Mouse (Mus musculus): Measurements from ENCODE around the gene Cartpt. TPM values are rescaled to one million over a fixed set of nuclear protein-coding genes. Genes with fewer than 3 reads are reported as not detected.

The Cartpt gene
- not detected in 2 replicates for polyA plus RNA-seq (2014; fragmentation: Nextera tagmentation; extraction: Ambion mirVana)

GRCm38 (mm10) chr13:99900965-99901364 is at the start of gene Cartpt:
Gene Cartpt, minus strand, starts transcription at chr13:99901091.
- H3K4me3 ChIP-seq (ENCODE audit: low read depth, low read length): no peak within 1 kb of the TSS
- H3K9me3 ChIP-seq (ENCODE audit: control insufficient read depth, low read length): no peaks in the 10 kb centered on the region
- peaks cover 5% of the 10 kb centered on the region; the same call in 1 of the 2 replicates for H3K4me1 ChIP-seq (ENCODE audit: control insufficient read depth, insufficient read depth, low read length)
- H3K36me3 ChIP-seq (ENCODE audit: control insufficient read depth, insufficient read depth, low read length): no peaks in the 10 kb centered on the region
- ATAC-seq (ENCODE audit: insufficient number of reproducible peaks, low FRiP score, low TSS enrichment, low read depth): no peak
- H3K27me3 ChIP-seq (ENCODE audit: control insufficient read depth, insufficient read depth, low read length): peaks cover 24% of the 10 kb centered on the region
- H3K4me2 ChIP-seq (ENCODE audit: low read depth, severe bottlenecking): 0 out of 2 replicates have a peak within 1 kb of the TSS, but pooled peaks have one; percentile 10
- H3K9ac ChIP-seq (ENCODE audit: low read length): no peak within 1 kb of the TSS
- 46% methylated on average over 9 of the region's 9 CpGs for WGBS
- DNase-seq (ENCODE audit: low spot score): no peak
- H3K27ac ChIP-seq (replicated peaks; ENCODE audit: low read depth, low read length): no peak within 1 kb of the TSS

GRCm38 (mm10) chr13:99947417-99947816 is 46.5 kb upstream of the Cartpt start:
- Histone ChIP-seq H3K9ac (ENCODE audit: low read length) (no peak overlapping the region), H3K4me2 (ENCODE audit: low read depth, severe bottlenecking) (no peak overlapping the region), H3K27ac (replicated peaks; ENCODE audit: low read depth, low read length) (no peak overlapping the region), H3K27me3 (ENCODE audit: control insufficient read depth, insufficient read depth, low read length) (no peaks in the 10 kb centered on the region), H3K9me3 (ENCODE audit: control insufficient read depth, low read length) (no peaks in the 10 kb centered on the region), H3K4me1 (ENCODE audit: control insufficient read depth, insufficient read depth, low read length) (no peaks in the 10 kb centered on the region), H3K4me3 (ENCODE audit: low read depth, low read length) (no peak overlapping the region), H3K36me3 (ENCODE audit: control insufficient read depth, insufficient read depth, low read length) (no peaks in the 10 kb centered on the region; the same call in 1 of the 2 replicates)
- ATAC-seq (ENCODE audit: insufficient number of reproducible peaks, low FRiP score, low TSS enrichment, low read depth) (no peak), DNase-seq (ENCODE audit: low spot score) (no peak)
- 88% methylated on average over 4 of the region's 4 CpGs for WGBS

GRCm38 (mm10) chr13:99943525-99943924 is 42.6 kb upstream of the Cartpt start:
- Histone ChIP-seq H3K27ac (replicated peaks; ENCODE audit: low read depth, low read length) (no peak overlapping the region), H3K9ac (ENCODE audit: low read length) (no peak overlapping the region), H3K9me3 (ENCODE audit: control insufficient read depth, low read length) (no peaks in the 10 kb centered on the region), H3K4me3 (ENCODE audit: low read depth, low read length) (no peak overlapping the region), H3K4me2 (ENCODE audit: low read depth, severe bottlenecking) (no peak overlapping the region), H3K4me1 (ENCODE audit: control insufficient read depth, insufficient read depth, low read length) (0 out of 2 replicates have a peak, but pooled peaks cover 2% of the 10 kb centered on the region), H3K27me3 (ENCODE audit: control insufficient read depth, insufficient read depth, low read length) (no peaks in the 10 kb centered on the region), H3K36me3 (ENCODE audit: control insufficient read depth, insufficient read depth, low read length) (no peaks in the 10 kb centered on the region)
- no peak for DNase-seq (ENCODE audit: low spot score)
- no peak for ATAC-seq (ENCODE audit: insufficient number of reproducible peaks, low FRiP score, low TSS enrichment, low read depth)
- 93% methylated on average over 2 of the region's 2 CpGs for WGBS

DNA sequence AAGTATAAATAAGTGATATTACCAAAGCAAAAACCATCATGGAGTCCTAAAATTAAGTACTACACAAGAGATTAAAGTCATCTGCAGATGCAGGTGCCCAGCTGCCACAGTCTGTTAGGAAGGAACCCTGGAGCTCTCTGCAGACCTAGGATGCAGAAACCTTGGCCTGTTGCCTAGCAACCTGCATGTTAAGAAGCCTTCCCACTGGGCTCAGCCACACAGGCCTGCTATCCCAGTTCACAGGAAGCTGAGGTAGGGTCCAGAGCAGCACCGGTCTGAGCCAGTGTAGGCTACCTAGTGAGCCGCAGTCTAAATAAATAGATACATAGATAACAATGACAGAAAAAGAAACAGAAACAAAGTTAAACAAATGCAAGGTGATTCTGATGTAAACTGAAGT is 39.7 kb upstream of the Cartpt start:
- Histone ChIP-seq H3K4me3 (ENCODE audit: low read depth, low read length) (no peak overlapping the region), H3K36me3 (ENCODE audit: control insufficient read depth, insufficient read depth, low read length) (no peaks in the 10 kb centered on the region), H3K27ac (replicated peaks; ENCODE audit: low read depth, low read length) (no peak overlapping the region), H3K9me3 (ENCODE audit: control insufficient read depth, low read length) (no peaks in the 10 kb centered on the region), H3K4me2 (ENCODE audit: low read depth, severe bottlenecking) (no peak overlapping the region), H3K27me3 (ENCODE audit: control insufficient read depth, insufficient read depth, low read length) (no peaks in the 10 kb centered on the region), H3K4me1 (ENCODE audit: control insufficient read depth, insufficient read depth, low read length) (0 out of 2 replicates have a peak, but pooled peaks cover 2% of the 10 kb centered on the region), H3K9ac (ENCODE audit: low read length) (no peak overlapping the region)
- WGBS: 26% methylated on average over 2 of the region's 2 CpGs
- ATAC-seq (ENCODE audit: insufficient number of reproducible peaks, low FRiP score, low TSS enrichment, low read depth) (peak; percentile 84), DNase-seq (ENCODE audit: low spot score) (peak; percentile 63)

DNA sequence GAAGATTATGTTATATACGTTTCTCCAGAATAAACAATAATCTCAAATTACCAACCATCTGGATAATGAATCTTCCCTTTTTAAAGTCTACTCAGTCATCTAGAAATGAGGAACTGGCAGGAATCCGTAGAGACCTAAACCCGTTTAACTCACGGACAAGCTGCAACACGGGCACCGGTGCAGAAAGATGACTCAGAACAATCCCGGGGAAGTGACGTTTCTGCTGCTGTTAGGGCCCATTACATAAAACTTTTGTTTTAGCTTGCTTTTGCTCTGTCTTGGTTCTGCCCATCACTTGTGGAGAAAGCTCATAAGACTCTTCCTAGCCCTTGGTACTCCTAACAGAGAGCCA is 38.4 kb upstream of the Cartpt start:
- Histone ChIP-seq H3K36me3 (ENCODE audit: control insufficient read depth, insufficient read depth, low read length) (no peaks in the 10 kb centered on the region), H3K4me3 (ENCODE audit: low read depth, low read length) (no peak overlapping the region), H3K4me1 (ENCODE audit: control insufficient read depth, insufficient read depth, low read length) (0 out of 2 replicates have a peak, but pooled peaks cover 2% of the 10 kb centered on the region), H3K4me2 (ENCODE audit: low read depth, severe bottlenecking) (no peak overlapping the region), H3K27me3 (ENCODE audit: control insufficient read depth, insufficient read depth, low read length) (no peaks in the 10 kb centered on the region), H3K27ac (replicated peaks; ENCODE audit: low read depth, low read length) (no peak overlapping the region), H3K9ac (ENCODE audit: low read length) (no peak overlapping the region), H3K9me3 (ENCODE audit: control insufficient read depth, low read length) (no peaks in the 10 kb centered on the region)
- 89% methylated on average over 8 of the region's 8 CpGs for WGBS
- ATAC-seq (ENCODE audit: insufficient number of reproducible peaks, low FRiP score, low TSS enrichment, low read depth) (no peak), DNase-seq (ENCODE audit: low spot score) (no peak)

DNA sequence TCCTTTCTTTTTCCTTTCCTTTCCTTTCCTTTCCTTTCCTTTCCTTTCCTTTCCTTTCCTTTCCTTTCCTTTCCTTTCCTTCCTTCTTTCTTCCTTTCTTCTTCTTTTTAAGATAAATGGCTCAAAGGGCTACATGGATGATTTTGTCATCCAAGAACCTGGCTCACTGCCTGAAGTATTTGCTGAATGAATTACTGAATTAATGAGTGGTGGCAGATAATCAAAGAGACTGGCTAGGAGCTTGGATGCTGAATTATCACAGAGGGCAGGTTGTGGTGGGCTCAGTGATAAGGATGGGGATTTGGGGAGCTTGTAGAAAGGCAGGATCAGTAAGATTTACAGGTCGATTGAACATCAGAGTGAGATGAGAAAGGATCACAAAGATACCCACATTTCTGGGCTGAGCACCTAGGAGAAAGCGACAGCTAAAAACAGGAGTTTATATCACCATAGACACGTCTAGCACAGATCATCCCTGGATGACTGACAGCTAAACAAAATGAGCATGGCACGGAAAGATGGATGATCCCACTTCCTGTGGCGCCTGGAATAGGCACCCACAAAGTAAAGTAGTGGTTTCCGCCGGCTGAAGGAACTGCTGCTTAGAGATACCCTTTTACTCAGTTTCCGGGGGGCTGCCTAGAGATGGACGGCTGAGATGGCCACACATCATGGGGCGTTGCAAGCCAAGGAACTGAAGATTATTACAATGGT is 37.9 kb upstream of the Cartpt start:
- WGBS: 91% methylated on average over 10 of the region's 10 CpGs
- Histone ChIP-seq H3K4me2 (ENCODE audit: low read depth, severe bottlenecking) (no peak overlapping the region), H3K4me3 (ENCODE audit: low read depth, low read length) (no peak overlapping the region), H3K36me3 (ENCODE audit: control insufficient read depth, insufficient read depth, low read length) (no peaks in the 10 kb centered on the region), H3K4me1 (ENCODE audit: control insufficient read depth, insufficient read depth, low read length) (0 out of 2 replicates have a peak, but pooled peaks cover 2% of the 10 kb centered on the region), H3K9ac (ENCODE audit: low read length) (no peak overlapping the region), H3K27me3 (ENCODE audit: control insufficient read depth, insufficient read depth, low read length) (no peaks in the 10 kb centered on the region), H3K27ac (replicated peaks; ENCODE audit: low read depth, low read length) (no peak overlapping the region), H3K9me3 (ENCODE audit: control insufficient read depth, low read length) (no peaks in the 10 kb centered on the region)
- DNase-seq (ENCODE audit: low spot score) (no peak), ATAC-seq (ENCODE audit: insufficient number of reproducible peaks, low FRiP score, low TSS enrichment, low read depth) (no peak)

DNA sequence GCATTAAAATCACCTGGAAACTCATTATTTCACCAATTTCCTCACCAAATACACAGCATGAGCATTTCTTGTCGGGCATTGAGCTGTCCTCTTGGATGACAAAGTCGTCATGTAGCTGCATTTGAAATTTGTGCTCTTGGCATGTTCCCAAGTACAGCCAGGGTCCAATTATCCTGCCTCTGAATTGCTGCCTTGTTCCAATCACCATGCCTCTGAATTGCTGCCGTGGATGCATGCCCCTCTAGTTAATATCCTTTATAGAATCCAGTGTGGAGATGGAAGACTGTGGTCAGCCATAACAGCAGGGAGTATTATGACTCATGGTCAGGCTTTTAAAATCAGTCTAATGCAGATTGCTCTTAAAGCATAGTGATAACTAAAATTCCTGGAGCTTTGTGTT is 36.9 kb upstream of the Cartpt start:
- DNase-seq (ENCODE audit: low spot score) (no peak), ATAC-seq (ENCODE audit: insufficient number of reproducible peaks, low FRiP score, low TSS enrichment, low read depth) (no peak)
- Histone ChIP-seq H3K9me3 (ENCODE audit: control insufficient read depth, low read length) (no peaks in the 10 kb centered on the region), H3K4me3 (ENCODE audit: low read depth, low read length) (no peak overlapping the region), H3K36me3 (ENCODE audit: control insufficient read depth, insufficient read depth, low read length) (no peaks in the 10 kb centered on the region), H3K4me2 (ENCODE audit: low read depth, severe bottlenecking) (no peak overlapping the region), H3K4me1 (ENCODE audit: control insufficient read depth, insufficient read depth, low read length) (0 out of 2 replicates have a peak, but pooled peaks cover 2% of the 10 kb centered on the region), H3K27ac (replicated peaks; ENCODE audit: low read depth, low read length) (no peak overlapping the region), H3K27me3 (ENCODE audit: control insufficient read depth, insufficient read depth, low read length) (no peaks in the 10 kb centered on the region), H3K9ac (ENCODE audit: low read length) (no peak overlapping the region)
- WGBS: 59% methylated on average over 3 of the region's 3 CpGs

- Histone ChIP-seq H3K27me3 (ENCODE audit: control insufficient read depth, insufficient read depth, low read length) (no peaks in the 10 kb centered on the region), H3K4me3 (ENCODE audit: low read depth, low read length) (no peak overlapping the region), H3K9me3 (ENCODE audit: control insufficient read depth, low read length) (no peaks in the 10 kb centered on the region), H3K27ac (replicated peaks; ENCODE audit: low read depth, low read length) (no peak overlapping the region), H3K4me2 (ENCODE audit: low read depth, severe bottlenecking) (no peak overlapping the region), H3K9ac (ENCODE audit: low read length) (no peak overlapping the region), H3K4me1 (ENCODE audit: control insufficient read depth, insufficient read depth, low read length) (no peaks in the 10 kb centered on the region), H3K36me3 (ENCODE audit: control insufficient read depth, insufficient read depth, low read length) (no peaks in the 10 kb centered on the region; the same call in 1 of the 2 replicates)
- WGBS: 88% methylated on average over 1 of the region's 1 CpGs
- ATAC-seq (ENCODE audit: insufficient number of reproducible peaks, low FRiP score, low TSS enrichment, low read depth): no peak
- no peak for DNase-seq (ENCODE audit: low spot score)
These were observed 31.5 kb upstream of the Cartpt start for GRCm38 (mm10) chr13:99932406-99932805.

All from limb, embryonic 11.5 days (tissue).